Mouse (Mus musculus): Measurements from ENCODE around the gene Igfbp6.
"Not testable (repeated sequence)": the region's sequence is repeated elsewhere in the genome, so short reads cannot be mapped to it uniquely, and the experiment has no call there.

The Igfbp6 gene

GRCm38 (mm10) chr15:102136129-102136758 is 7.9 kb upstream of the Igfbp6 start, which contains the start of gene Spryd3:
Gene Spryd3 (minus strand): TSS chr15:102136234.
- peak; percentile 93 for DNase-seq (ENCODE audit: low spot score)

GRCm38 (mm10) chr15:102141120-102141519 is 3.0 kb upstream of the Igfbp6 start:
- no peak for DNase-seq (ENCODE audit: low spot score)

DNA sequence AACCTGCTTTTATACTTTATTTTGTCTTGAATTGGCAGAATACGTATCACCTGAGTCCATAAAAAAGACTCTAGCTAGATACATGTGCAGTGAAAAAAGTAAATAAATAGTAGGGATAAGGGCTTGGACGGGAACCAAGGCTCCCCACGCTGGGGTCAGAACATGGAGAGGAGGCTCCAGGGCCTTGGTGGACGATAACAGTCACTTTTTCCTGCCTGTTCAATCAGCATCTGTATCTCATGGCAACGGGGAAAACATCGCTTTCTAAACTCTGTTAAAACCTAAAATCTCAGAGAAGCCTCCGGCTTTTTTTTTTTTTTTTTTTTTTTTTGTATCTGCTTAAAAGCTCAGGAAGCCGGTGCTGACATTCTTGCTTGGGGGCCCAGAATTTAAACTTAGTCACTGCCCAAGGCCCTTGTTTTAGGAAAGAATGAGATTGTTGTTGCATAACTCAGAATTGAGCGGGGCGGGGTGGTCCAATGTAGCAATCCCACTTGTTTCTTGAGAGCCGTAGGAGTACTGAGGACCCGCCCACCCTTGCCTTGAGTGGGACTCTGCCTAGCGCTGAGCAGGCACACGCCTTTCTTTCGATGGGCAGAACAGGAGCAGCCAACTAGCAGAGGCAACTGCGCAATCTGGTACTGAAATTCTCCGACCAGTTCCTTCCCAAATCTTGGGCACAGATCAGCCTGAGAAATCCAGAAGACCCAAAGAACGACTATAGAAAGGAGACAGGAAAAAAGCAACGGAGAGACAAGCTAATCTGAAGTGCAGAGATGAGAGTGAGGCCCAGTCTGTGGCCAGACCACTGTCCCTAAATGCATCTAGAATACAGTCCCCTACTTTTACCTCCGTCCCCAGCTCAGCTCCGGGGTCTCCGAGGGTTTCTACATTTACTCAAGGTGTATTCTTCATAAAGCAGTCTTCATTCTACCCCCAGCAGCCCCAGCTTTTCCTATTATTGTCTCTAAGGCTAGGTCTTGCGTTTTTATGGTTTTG is 949 bp upstream of the Igfbp6 start:
- no peak for DNase-seq (ENCODE audit: low spot score)

DNA sequence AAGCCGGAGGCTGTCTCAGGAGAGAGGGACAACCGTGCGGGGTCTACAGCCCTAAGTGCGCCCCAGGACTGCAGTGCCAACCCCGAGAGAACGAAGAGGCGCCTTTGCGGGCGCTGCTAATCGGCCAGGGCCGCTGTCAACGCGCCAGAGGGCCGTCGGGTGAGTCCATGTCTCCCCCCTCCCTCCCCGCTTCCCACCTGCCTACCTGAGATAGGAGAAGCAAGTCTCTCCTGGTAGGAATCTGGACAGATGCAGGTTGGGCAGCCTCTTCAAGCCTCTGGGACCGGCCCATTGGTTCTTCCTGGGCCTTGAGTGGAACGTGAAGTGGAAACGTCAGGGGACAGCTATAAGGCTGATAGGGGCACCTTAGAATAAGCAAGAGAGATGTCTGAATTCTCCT is 564 bp downstream of the Igfbp6 start:
- DNase-seq (ENCODE audit: low spot score): no peak

DNA sequence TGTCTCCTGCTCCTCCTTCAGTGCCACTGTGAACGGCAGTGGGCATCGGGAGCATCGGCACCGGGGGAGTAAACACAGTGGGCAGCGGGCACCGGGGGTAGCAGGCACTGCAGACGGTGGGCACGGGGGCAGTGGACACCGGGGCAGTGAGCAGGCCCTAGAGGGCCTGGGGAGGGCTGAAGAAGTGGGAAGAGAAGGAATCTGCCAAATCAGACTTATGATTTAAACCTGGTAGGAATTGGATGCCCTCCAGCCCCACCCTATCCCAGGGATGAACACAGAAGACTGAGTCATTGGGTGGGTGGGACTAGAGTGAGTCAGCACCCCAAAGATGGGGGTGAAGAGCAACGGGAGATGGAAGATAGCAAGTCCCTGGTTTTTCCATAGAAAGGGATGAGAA is 1.2 kb downstream of the Igfbp6 start:
- no peak for DNase-seq (ENCODE audit: low spot score)

- no peak for DNase-seq (ENCODE audit: low spot score)
Measured at GRCm38 (mm10) chr15:102146089-102146488, 1.9 kb downstream of the Igfbp6 start.

- no peak for DNase-seq (ENCODE audit: low spot score)
Measured at GRCm38 (mm10) chr15:102146882-102147281, 2.7 kb downstream of the Igfbp6 start.

GRCm38 (mm10) chr15:102147674-102148402 is 3.7 kb downstream of the Igfbp6 start:
- no peak for DNase-seq (ENCODE audit: low spot score)

DNA sequence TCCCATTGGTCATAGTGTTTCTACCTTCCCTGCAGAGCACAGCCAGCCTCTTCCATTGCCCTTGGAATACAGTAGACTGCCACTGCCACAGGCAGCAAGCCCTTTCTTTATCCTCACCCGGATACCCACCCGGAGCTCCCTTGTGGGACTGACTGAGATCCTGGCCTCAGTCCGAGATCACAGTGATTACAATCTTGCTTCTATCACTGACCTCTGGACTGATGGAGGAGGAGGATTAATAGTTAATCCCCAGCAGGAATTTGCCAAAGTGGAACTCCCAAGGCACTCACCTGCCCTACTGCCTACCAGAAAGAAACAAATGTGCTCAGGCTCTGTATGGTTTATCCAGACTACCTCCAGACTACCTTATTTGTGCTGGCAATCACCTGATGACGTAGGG is 5.4 kb downstream of the Igfbp6 start:
- DNase-seq (ENCODE audit: low spot score): no peak

GRCm38 (mm10) chr15:102150301-102151135 is 6.4 kb downstream of the Igfbp6 start, which contains the start of gene Soat2:
Gene Soat2 (plus strand): TSS chr15:102150526.
- DNase-seq (ENCODE audit: low spot score): no peak

DNA sequence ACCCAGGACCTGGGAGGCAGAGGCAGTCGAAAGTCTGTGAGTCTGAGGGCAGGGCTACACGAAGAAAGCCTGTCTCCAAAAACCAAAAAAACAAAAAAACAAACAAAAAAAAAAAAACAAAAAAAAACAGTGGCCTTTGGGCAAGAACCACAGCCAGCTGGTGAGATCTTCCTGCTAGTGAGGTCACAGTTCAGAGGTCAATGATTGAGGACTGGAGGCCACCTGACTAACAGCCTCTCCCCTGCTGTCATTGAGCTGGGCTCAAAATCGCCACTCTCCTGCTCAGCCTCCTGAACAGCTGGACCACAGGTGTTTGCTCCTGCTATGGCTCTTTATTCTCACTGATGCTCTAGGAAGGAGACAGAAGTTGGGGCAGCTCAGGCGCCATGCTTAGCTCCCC is 8.5 kb downstream of the Igfbp6 start:
- no peak for DNase-seq (ENCODE audit: low spot score)

DNA sequence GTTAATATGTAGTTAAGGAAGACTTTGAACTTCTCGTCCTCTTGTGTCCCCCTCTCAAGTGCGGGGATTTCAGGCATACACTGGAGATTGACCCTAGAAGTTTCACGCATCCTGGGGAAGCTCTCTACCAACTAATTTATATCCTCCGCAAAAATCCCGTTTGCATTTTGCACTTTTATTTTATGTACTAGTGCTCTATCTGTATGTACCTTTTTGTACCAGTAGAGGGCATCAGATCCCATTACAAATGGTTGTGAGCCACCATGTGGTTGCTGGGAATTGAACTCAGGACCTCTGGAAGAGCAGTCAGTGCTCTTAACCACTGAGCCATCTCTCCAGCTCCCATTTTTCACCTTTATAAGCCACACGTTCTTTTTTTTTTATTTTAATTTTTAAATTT is 10.8 kb downstream of the Igfbp6 start:
- DNase-seq (ENCODE audit: low spot score): not testable (repeated sequence)

GRCm38 (mm10) chr15:102156836-102157235 is 12.7 kb downstream of the Igfbp6 start:
- DNase-seq (ENCODE audit: low spot score): no peak

- DNase-seq (ENCODE audit: low spot score): no peak
Measured at GRCm38 (mm10) chr15:102160415-102161060, 16.4 kb downstream of the Igfbp6 start.

GRCm38 (mm10) chr15:102163900-102164693 is 19.9 kb downstream of the Igfbp6 start:
- DNase-seq (ENCODE audit: low spot score): no peak

GRCm38 (mm10) chr15:102165468-102166100 is 21.4 kb downstream of the Igfbp6 start:
- DNase-seq (ENCODE audit: low spot score): no peak

DNA sequence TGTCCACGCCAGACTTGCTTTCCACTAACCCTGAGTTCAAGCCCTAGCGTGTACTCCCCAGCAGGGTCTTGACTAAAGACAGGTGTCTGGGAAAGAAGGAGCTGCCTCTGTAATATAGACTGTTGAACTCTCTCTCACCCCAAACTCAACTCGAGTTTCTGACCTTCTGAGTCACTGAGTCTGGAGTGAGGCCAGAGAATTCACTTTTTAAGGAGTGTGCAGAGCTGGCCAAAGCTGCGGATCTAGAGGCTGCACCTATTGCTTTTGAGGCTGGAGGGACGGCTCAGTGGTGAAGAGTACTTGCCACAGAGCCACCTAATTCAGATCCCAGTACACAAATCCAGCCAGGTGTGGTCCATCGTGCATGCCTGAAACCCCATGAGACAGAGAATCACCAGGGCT is 23.5 kb downstream of the Igfbp6 start:
- no peak for DNase-seq (ENCODE audit: low spot score)

DNA sequence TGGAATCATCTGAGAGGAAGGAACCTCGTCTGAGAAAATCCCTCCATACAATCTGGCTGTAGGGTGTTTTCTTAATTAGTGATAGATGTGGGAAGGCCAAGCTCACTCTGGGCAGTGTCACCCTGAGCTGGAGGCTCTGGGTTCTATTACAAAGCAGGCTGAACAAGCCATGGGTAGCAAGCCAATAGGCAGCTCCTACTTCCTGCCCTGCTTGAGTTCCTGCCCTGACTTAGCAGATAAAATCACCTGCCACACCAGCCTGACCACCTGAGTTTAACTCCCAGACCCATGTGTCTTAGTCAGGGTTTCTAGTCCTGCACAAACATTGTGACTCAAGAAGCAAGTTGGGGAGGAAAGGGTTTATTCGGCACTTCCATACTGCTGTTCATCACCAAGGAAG is 24.9 kb downstream of the Igfbp6 start:
- no peak for DNase-seq (ENCODE audit: low spot score)

DNA sequence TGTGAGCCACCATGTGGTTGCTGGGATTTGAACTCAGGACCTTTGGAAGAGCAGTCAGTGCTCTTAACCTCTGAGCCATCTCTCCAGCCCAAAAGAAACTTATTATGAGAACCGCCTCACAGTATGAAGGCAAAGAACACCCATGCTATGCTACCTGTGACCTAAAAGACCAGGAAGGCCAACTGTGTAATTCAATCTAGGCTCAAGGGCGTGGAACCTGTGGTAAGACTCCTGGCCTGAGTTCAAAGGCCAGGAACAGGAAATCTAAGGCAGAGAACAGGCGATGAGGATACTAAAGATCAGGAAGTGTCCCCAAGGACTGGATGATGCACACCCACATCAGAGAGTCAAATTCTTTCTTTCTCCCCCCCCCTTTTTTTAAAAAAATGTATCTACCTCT is 29.4 kb downstream of the Igfbp6 start:
- DNase-seq (ENCODE audit: low spot score): no peak

Data from layer of hippocampus, adult 9-10 months (tissue).